Mouse (Mus musculus): ENCODE measurements around the gene Slc8a2. TPM values are rescaled to one million over a fixed set of nuclear protein-coding genes. Genes with fewer than 3 reads are reported as not detected.

Slc8a2 gene
- polyA plus RNA-seq, 1 experiment from 2014 or later: 1.1 TPM

DNA sequence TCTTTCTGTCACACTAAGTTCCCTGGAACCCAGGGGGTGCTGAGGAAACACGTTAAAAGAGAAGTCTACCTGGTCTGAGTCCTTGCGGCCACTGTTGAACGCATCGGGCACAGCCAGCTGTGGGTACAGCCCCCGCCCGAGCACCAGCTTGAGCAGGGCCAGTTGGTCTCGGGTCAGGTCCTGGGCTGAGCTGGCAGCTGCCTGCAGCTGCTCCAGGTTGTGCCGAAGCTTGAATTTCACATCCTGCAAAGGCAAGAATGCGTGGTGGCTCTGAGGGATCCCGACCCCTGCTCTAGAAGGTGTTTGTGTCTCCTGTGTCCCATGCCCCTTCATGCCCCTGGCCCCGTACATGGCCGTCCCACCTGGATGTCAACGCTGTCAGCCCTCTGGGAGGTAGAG is 73.9 kb downstream of the Slc8a2 start:
- WGBS: 91% methylated on average over 13 of the region's 13 CpGs
- H3K27me3 ChIP-seq: no peaks in the 10 kb centered on the region
- H3K9me3 ChIP-seq: no peaks in the 10 kb centered on the region
- no peak for ATAC-seq (ENCODE audit: low read depth)
- H3K9ac ChIP-seq: no peak overlapping the region
- H3K27ac ChIP-seq (replicated peaks): no peak overlapping the region
- H3K4me3 ChIP-seq: no peak overlapping the region
- peaks cover 94% of the 10 kb centered on the region for H3K36me3 ChIP-seq
- H3K4me1 ChIP-seq (replicated peaks): no peaks in the 10 kb centered on the region
- no peak overlapping the region for H3K4me2 ChIP-seq

- Histone ChIP-seq H3K4me1 (replicated peaks) (no peaks in the 10 kb centered on the region), H3K4me3 (no peak overlapping the region), H3K4me2 (no peak overlapping the region), H3K27ac (replicated peaks) (no peak overlapping the region), H3K36me3 (peaks cover 94% of the 10 kb centered on the region), H3K27me3 (no peaks in the 10 kb centered on the region), H3K9me3 (no peaks in the 10 kb centered on the region), H3K9ac (no peak overlapping the region)
- WGBS: 81% methylated on average over 9 of the region's 9 CpGs
- no peak for ATAC-seq (ENCODE audit: low read depth)
Measured at GRCm38 (mm10) chr7:16204791-16205190, 75.2 kb downstream of the Slc8a2 start.

GRCm38 (mm10) chr7:16207076-16207475 is 77.5 kb downstream of the Slc8a2 start:
- Histone ChIP-seq H3K9ac (no peak overlapping the region), H3K4me1 (replicated peaks) (no peaks in the 10 kb centered on the region), H3K4me3 (no peak overlapping the region), H3K4me2 (no peak overlapping the region), H3K27ac (replicated peaks) (no peak overlapping the region), H3K36me3 (peaks cover 95% of the 10 kb centered on the region), H3K9me3 (no peaks in the 10 kb centered on the region), H3K27me3 (no peaks in the 10 kb centered on the region)
- no peak for ATAC-seq (ENCODE audit: low read depth)
- WGBS: 86% methylated on average over 7 of the region's 7 CpGs

GRCm38 (mm10) chr7:16207496-16207895 is 77.9 kb downstream of the Slc8a2 start:
- no peaks in the 10 kb centered on the region for H3K27me3 ChIP-seq
- H3K9me3 ChIP-seq: no peaks in the 10 kb centered on the region
- H3K4me3 ChIP-seq: no peak overlapping the region
- H3K9ac ChIP-seq: no peak overlapping the region
- ATAC-seq (ENCODE audit: low read depth): no peak
- H3K4me1 ChIP-seq (replicated peaks): no peaks in the 10 kb centered on the region
- H3K4me2 ChIP-seq: no peak overlapping the region
- H3K36me3 ChIP-seq: peaks cover 93% of the 10 kb centered on the region
- WGBS: 90% methylated on average over 10 of the region's 10 CpGs
- H3K27ac ChIP-seq (replicated peaks): no peak overlapping the region

DNA sequence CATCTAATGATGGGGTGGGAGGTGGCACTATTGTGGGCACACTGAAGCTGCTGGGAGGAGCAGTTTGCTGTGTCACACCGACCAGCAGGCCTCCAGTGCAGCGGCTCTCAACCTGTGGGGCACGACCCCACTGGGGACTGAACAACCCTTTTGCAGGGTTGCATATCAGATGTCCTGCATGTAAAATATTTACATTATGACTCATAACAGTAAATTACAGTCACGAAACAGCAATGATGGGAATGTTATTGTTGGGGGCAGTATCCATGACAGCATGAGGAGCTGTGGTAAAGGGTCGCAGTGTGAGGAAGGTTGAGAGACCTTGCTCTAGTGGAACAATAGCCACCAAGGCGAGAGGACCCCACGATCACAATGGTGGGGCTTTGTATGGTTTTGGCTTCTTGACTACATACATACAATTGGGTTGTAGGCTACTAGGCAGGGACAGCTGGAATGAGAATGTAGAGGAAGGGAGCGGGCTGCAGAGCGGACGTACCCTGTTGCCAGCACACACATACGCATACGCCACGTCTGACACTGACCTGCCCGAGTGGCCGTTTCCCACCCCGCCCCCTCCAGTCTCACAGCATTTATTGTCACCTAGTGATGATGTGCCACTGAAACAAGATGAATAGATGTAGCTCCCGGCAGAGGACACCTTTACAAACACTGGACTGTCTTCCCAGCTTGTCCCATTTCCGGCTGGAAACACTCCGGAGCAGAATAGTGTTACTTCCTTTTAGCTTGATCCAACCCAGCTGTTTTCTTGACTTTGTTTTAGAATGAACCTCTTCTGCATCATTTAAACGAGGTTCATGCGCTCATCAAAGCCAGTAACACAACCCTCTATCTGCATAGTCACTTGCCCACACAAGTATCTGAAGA is 79.4 kb downstream of the Slc8a2 start:
- no peak overlapping the region for H3K9ac ChIP-seq
- no peak overlapping the region for H3K4me3 ChIP-seq
- H3K4me2 ChIP-seq: no peak overlapping the region
- ATAC-seq (ENCODE audit: low read depth): no peak
- WGBS: 90% methylated on average over 21 of the region's 21 CpGs
- H3K27ac ChIP-seq (replicated peaks): no peak overlapping the region
- H3K9me3 ChIP-seq: no peaks in the 10 kb centered on the region
- H3K36me3 ChIP-seq: peaks cover 93% of the 10 kb centered on the region
- no peaks in the 10 kb centered on the region for H3K27me3 ChIP-seq
- no peaks in the 10 kb centered on the region for H3K4me1 ChIP-seq (replicated peaks)

Other genes starting within 250 kb of the Slc8a2 start
- not detected in 2 replicates for gene Crx, start 249.9 kb upstream of the Slc8a2 start, polyA plus RNA-seq (2015; fragmentation: Nextera tagmentation; extraction: Ambion mirVana)
- not detected in 2 replicates for gene Crxos, start 247.2 kb upstream of the Slc8a2 start, polyA plus RNA-seq (2015; fragmentation: Nextera tagmentation; extraction: Ambion mirVana)
- 1,338 and 1,452 TPM in 2 replicates for gene Selenow, start 207.4 kb upstream of the Slc8a2 start, polyA plus RNA-seq (2015; fragmentation: Nextera tagmentation; extraction: Ambion mirVana)
- 128 and 148 TPM in 2 replicates for gene Nop53, start 183.8 kb upstream of the Slc8a2 start, polyA plus RNA-seq (2015; fragmentation: Nextera tagmentation; extraction: Ambion mirVana)
- 9.3 and 12.6 TPM in 2 replicates for gene Ehd2, start 162.3 kb upstream of the Slc8a2 start, polyA plus RNA-seq (2015; fragmentation: Nextera tagmentation; extraction: Ambion mirVana)
- gene Bicra, start 81.9 kb upstream of the Slc8a2 start, polyA plus RNA-seq (2015; fragmentation: Nextera tagmentation; extraction: Ambion mirVana): 8.4 and 9.2 TPM in 2 replicates
- gene Zfp541, start 68.0 kb upstream of the Slc8a2 start, polyA plus RNA-seq (2015; fragmentation: Nextera tagmentation; extraction: Ambion mirVana): 0.04 and 0.10 TPM in 2 replicates
- 235 and 247 TPM in 2 replicates for gene Napa, start 31.4 kb upstream of the Slc8a2 start, polyA plus RNA-seq (2015; fragmentation: Nextera tagmentation; extraction: Ambion mirVana)
- 37.9 and 41.4 TPM in 2 replicates for gene Kptn, start 9.9 kb upstream of the Slc8a2 start, polyA plus RNA-seq (2015; fragmentation: Nextera tagmentation; extraction: Ambion mirVana)
- 139 and 161 TPM in 2 replicates for gene Meis3, start 45.3 kb downstream of the Slc8a2 start, polyA plus RNA-seq (2015; fragmentation: Nextera tagmentation; extraction: Ambion mirVana)
- 11.3 and 13.2 TPM in 2 replicates for gene Dhx34, start 92.2 kb downstream of the Slc8a2 start, polyA plus RNA-seq (2015; fragmentation: Nextera tagmentation; extraction: Ambion mirVana)
- gene C5ar2, start 114.3 kb downstream of the Slc8a2 start, polyA plus RNA-seq (2015; fragmentation: Nextera tagmentation; extraction: Ambion mirVana): 0.15 TPM in 1 of 2 replicates, not detected in the other
- gene C5ar1, start 129.7 kb downstream of the Slc8a2 start, polyA plus RNA-seq (2015; fragmentation: Nextera tagmentation; extraction: Ambion mirVana): 2.3 and 2.8 TPM in 2 replicates
- 30.0 and 39.3 TPM in 2 replicates for gene Inafm1, start 143.8 kb downstream of the Slc8a2 start, polyA plus RNA-seq (2015; fragmentation: Nextera tagmentation; extraction: Ambion mirVana)
- gene Ccdc9, start 157.0 kb downstream of the Slc8a2 start, polyA plus RNA-seq (2015; fragmentation: Nextera tagmentation; extraction: Ambion mirVana): 31.2 and 35.4 TPM in 2 replicates
- 22.4 and 22.8 TPM in 2 replicates for gene Bbc3, start 178.6 kb downstream of the Slc8a2 start, polyA plus RNA-seq (2015; fragmentation: Nextera tagmentation; extraction: Ambion mirVana)

All from neural tube, embryonic 13.5 days (tissue).